Mouse (Mus musculus): ENCODE results near the gene Otud3. TPM values are rescaled to one million over a fixed set of nuclear protein-coding genes. Genes with fewer than 3 reads are reported as not detected.
A peak's percentile ranks its signal among the peaks of the same experiment; 100 is the strongest.
"Not testable (repeated sequence)": the region's sequence is repeated elsewhere in the genome, so short reads cannot be mapped to it uniquely, and the experiment has no call there.

Otud3 gene
- polyA plus RNA-seq, 1 experiment from 2014 or later, result 1.2 TPM

DNA sequence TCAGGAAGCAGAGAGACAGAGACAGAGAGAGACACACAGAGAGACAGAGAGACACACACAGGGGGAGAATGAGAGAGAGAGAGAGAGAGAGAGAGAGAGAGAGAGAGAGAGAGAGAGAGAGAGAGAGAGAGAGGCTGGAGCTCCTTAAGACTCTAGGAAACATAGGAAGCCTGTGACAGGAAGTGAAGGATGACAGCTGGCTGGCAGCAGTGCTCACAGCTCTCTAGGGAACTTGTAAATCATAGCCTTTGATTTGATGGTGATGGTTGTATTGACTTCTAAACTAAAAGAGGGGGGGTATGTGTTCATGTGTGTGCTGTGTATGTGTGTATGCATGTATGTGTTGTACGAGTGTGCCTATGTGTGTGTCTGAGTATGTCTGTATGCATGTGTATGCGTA is 37.8 kb downstream of the Otud3 start:
- no peaks in the 10 kb centered on the region for H3K36me3 ChIP-seq (replicated peaks; ENCODE audit: insufficient read depth, low read length)
- no peaks in the 10 kb centered on the region for H3K4me1 ChIP-seq (ENCODE audit: insufficient read depth)
- no peak overlapping the region for H3K4me3 ChIP-seq (ENCODE audit: low read depth, low read length)
- H3K9me3 ChIP-seq (ENCODE audit: low read length), result no peaks in the 10 kb centered on the region
- no peaks in the 10 kb centered on the region for H3K27me3 ChIP-seq (ENCODE audit: insufficient read depth, low read length)
- no peak overlapping the region for H3K27ac ChIP-seq (ENCODE audit: low read depth)
- ATAC-seq (no peak), DNase-seq (no peak)
- no peak overlapping the region for H3K9ac ChIP-seq (replicated peaks)
- WGBS (ENCODE audit: insufficient replicate concordance), result 90% methylated on average over 2 of the region's 2 CpGs
- H3K4me2 ChIP-seq (ENCODE audit: low read depth, low read length), result no peak overlapping the region
- TF ChIP-seq CTCF (IDR thresholded peaks at IDR 0.05; ENCODE audit: low read depth), result no peak
- TF ChIP-seq EP300 (IDR thresholded peaks at IDR 0.05; ENCODE audit: low read depth), result no peak

DNA sequence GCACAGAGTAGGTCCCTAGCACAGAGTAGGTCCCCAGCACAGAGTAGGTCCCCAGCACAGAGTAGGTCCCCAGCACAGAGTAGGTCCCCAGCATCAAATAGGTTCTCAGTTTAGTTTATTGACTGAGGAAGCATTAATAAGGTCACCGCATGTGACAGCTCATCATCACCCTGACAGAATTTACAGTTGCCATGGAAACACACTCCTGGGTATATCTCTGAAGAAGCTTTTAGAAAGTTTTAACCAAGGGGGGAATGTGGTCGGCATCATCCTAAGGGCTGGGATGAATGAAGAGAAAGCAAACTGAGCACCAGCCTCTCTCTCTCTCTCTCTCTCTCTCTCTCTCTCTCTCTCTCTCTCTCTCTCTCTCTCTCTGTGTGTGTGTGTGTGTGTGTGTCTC is 38.5 kb downstream of the Otud3 start:
- not testable (repeated sequence) for H3K27me3 ChIP-seq (ENCODE audit: insufficient read depth, low read length); H3K4me1 ChIP-seq (ENCODE audit: insufficient read depth); DNase-seq; ATAC-seq; H3K4me3 ChIP-seq (ENCODE audit: low read depth, low read length); H3K27ac ChIP-seq (ENCODE audit: low read depth); H3K9ac ChIP-seq (replicated peaks); H3K36me3 ChIP-seq (replicated peaks; ENCODE audit: insufficient read depth, low read length); H3K9me3 ChIP-seq (ENCODE audit: low read length); H3K4me2 ChIP-seq (ENCODE audit: low read depth, low read length)
- 87% methylated on average over 2 of the region's 2 CpGs for WGBS (ENCODE audit: insufficient replicate concordance)

DNA sequence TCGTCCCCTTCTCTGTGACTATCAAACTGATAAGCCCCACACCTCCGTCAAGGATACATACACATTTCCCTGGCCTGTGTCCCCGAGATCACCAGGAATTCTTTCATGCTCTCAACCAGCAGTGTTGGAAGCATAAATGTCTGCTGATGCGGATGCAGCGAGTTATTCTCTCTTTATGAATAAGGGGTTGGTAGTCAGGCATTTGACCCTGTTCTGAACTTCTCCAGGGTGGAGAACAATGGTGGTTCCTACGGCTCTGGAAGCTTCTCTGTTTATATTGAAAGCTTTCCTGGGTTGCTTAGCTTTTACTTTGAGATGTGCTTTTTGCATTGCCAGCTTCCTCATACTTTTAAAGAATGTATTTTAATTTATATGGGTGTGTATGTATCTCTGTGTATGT is 39.9 kb downstream of the Otud3 start, which contains the start of gene Gm13030:
TSS of gene Gm13030 (minus strand) at position 101 of the 400 bp plus-strand sequence.
- Histone ChIP-seq H3K9ac (replicated peaks) (no peak within 1 kb of the TSS), H3K4me1 (ENCODE audit: insufficient read depth) (no peaks in the 10 kb centered on the region), H3K4me2 (ENCODE audit: low read depth, low read length) (no peak within 1 kb of the TSS), H3K27ac (ENCODE audit: low read depth) (no peak within 1 kb of the TSS), H3K36me3 (replicated peaks; ENCODE audit: insufficient read depth, low read length) (no peaks in the 10 kb centered on the region), H3K27me3 (ENCODE audit: insufficient read depth, low read length) (no peaks in the 10 kb centered on the region), H3K9me3 (ENCODE audit: low read length) (no peaks in the 10 kb centered on the region), H3K4me3 (ENCODE audit: low read depth, low read length) (no peak within 1 kb of the TSS)
- ATAC-seq (no peak), DNase-seq (no peak)
- 77% methylated on average over 6 of the region's 6 CpGs for WGBS (ENCODE audit: insufficient replicate concordance)
- TF ChIP-seq EP300 (IDR thresholded peaks at IDR 0.05; ENCODE audit: low read depth) (no peak), CTCF (IDR thresholded peaks at IDR 0.05; ENCODE audit: low read depth) (no peak)

DNA sequence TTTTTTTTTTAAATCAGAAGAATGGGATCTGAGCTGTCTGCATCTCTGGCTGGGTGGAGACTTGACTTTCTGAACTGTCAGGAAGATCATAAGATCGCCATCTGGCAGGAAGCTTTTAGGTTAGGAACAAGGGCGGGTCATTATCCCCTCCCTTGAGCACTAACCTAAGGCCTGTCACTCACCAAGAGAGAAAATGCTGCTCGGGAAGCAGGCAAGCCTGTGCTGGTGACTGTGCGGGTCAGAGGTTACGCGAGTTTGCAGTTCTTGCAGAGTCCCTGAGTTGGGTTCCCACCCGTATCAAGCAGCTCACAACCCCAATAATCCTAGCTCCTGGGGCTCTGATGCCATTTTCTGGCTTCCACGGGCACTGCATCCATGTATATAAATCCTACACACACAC is 45.1 kb downstream of the Otud3 start:
- no peak overlapping the region for H3K27ac ChIP-seq (ENCODE audit: low read depth)
- H3K9me3 ChIP-seq (ENCODE audit: low read length), result no peaks in the 10 kb centered on the region
- 0 out of 2 replicates have a peak, but pooled peaks cover 6% of the 10 kb centered on the region for H3K27me3 ChIP-seq (ENCODE audit: insufficient read depth, low read length)
- no peak overlapping the region for H3K4me3 ChIP-seq (ENCODE audit: low read depth, low read length)
- H3K4me1 ChIP-seq (ENCODE audit: insufficient read depth), result no peaks in the 10 kb centered on the region
- H3K36me3 ChIP-seq (replicated peaks; ENCODE audit: insufficient read depth, low read length), result no peaks in the 10 kb centered on the region
- DNase-seq (no peak), ATAC-seq (no peak)
- TF ChIP-seq CTCF (IDR thresholded peaks at IDR 0.05; ENCODE audit: low read depth), result no peak
- no peak for TF ChIP-seq EP300 (IDR thresholded peaks at IDR 0.05; ENCODE audit: low read depth)
- no peak overlapping the region for H3K4me2 ChIP-seq (ENCODE audit: low read depth, low read length)
- H3K9ac ChIP-seq (replicated peaks), result no peak overlapping the region
- 56% methylated on average over 8 of the region's 8 CpGs for WGBS (ENCODE audit: insufficient replicate concordance)

DNA sequence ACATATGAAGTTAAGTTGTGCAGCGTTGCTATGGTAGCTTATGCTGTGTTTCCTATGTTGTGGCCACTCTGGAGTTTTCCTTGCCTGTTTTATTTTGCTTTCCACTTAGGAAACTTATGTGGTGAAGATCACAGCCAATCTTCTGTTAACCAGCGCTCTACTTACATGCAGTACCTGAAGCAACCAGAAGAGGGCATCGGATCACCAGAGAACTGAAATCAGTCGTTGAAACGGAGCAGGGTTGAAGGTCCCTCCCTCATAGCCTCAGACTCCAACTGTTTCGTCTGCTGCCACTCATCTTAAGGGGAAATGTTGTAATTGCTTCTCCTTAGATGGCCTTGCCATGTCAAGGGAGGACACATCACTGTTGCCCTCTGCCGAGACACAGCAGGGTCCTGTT is 47.3 kb downstream of the Otud3 start:
- H3K9ac ChIP-seq (replicated peaks), result no peak overlapping the region
- ATAC-seq, result no peak
- no peaks in the 10 kb centered on the region for H3K4me1 ChIP-seq (ENCODE audit: insufficient read depth)
- DNase-seq, result peak; percentile 73
- H3K27ac ChIP-seq (ENCODE audit: low read depth), result no peak overlapping the region
- H3K4me2 ChIP-seq (ENCODE audit: low read depth, low read length), result no peak overlapping the region
- no peaks in the 10 kb centered on the region for H3K9me3 ChIP-seq (ENCODE audit: low read length)
- H3K27me3 ChIP-seq (ENCODE audit: insufficient read depth, low read length), result 0 out of 2 replicates have a peak, but pooled peaks cover 6% of the 10 kb centered on the region
- H3K4me3 ChIP-seq (ENCODE audit: low read depth, low read length), result no peak overlapping the region
- 12% methylated on average over 7 of the region's 7 CpGs for WGBS (ENCODE audit: insufficient replicate concordance)
- no peaks in the 10 kb centered on the region for H3K36me3 ChIP-seq (replicated peaks; ENCODE audit: insufficient read depth, low read length)
- TF ChIP-seq EP300 (IDR thresholded peaks at IDR 0.05; ENCODE audit: low read depth) (no peak), CTCF (IDR thresholded peaks at IDR 0.05; ENCODE audit: low read depth) (peak; percentile 91)

DNA sequence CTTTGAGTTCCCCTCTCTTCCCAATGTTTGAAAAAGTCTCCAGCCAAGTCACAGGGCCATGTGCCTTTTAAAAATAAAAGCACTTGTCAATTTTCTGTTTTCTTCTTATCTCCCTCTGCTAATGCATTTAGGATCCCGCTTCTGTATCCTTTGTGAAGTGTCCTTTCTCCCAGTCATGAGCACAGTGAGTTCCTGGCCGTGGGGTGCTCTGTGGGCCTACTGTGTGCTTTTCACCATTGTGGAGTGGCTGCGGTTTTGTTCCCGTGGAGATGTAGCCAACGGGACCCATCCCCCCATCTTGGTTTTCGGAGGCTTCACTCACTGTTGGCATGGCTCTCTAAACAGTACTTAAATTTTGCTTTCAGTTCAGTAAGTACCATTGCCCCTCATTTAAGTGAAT is 47.8 kb downstream of the Otud3 start:
- WGBS (ENCODE audit: insufficient replicate concordance), result 52% methylated on average over 6 of the region's 6 CpGs
- TF ChIP-seq EP300 (IDR thresholded peaks at IDR 0.05; ENCODE audit: low read depth) (no peak), CTCF (IDR thresholded peaks at IDR 0.05; ENCODE audit: low read depth) (no peak)
- Histone ChIP-seq H3K36me3 (replicated peaks; ENCODE audit: insufficient read depth, low read length) (no peaks in the 10 kb centered on the region), H3K4me3 (ENCODE audit: low read depth, low read length) (no peak overlapping the region), H3K27ac (ENCODE audit: low read depth) (no peak overlapping the region), H3K9ac (replicated peaks) (no peak overlapping the region), H3K9me3 (ENCODE audit: low read length) (no peaks in the 10 kb centered on the region), H3K4me1 (ENCODE audit: insufficient read depth) (no peaks in the 10 kb centered on the region), H3K4me2 (ENCODE audit: low read depth, low read length) (no peak overlapping the region), H3K27me3 (ENCODE audit: insufficient read depth, low read length) (0 out of 2 replicates have a peak, but pooled peaks cover 6% of the 10 kb centered on the region)
- ATAC-seq, result no peak
- DNase-seq, result no peak

DNA sequence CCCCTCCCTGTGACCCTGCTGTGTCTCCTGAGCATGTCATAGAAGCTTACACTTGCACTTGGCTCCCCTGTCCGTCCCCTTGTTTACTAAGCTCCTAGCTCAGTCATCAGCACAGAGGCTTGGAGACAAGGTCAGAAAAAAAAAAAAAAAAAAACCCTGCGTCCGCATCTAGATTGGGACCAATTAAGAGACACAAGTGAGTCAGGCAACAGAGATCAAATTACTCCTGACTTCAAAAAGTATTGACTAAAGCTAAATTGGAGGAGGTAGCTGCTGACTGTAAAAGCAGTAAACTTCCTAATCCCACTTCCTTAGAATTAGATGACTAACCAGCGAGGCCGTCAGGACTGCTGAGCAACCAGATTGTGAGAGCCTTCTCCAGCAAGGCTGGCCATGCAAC is 48.7 kb downstream of the Otud3 start:
- Histone ChIP-seq H3K4me2 (ENCODE audit: low read depth, low read length) (no peak overlapping the region), H3K9ac (replicated peaks) (no peak overlapping the region), H3K27me3 (ENCODE audit: insufficient read depth, low read length) (0 out of 2 replicates have a peak, but pooled peaks cover 6% of the 10 kb centered on the region), H3K9me3 (ENCODE audit: low read length) (no peaks in the 10 kb centered on the region), H3K27ac (ENCODE audit: low read depth) (no peak overlapping the region), H3K4me3 (ENCODE audit: low read depth, low read length) (no peak overlapping the region), H3K36me3 (replicated peaks; ENCODE audit: insufficient read depth, low read length) (no peaks in the 10 kb centered on the region), H3K4me1 (ENCODE audit: insufficient read depth) (no peaks in the 10 kb centered on the region)
- WGBS (ENCODE audit: insufficient replicate concordance), result 32% methylated on average over 5 of the region's 5 CpGs
- DNase-seq, result no peak
- no peak for ATAC-seq
- TF ChIP-seq EP300 (IDR thresholded peaks at IDR 0.05; ENCODE audit: low read depth), result no peak

All from liver, postnatal 0 days (tissue).